Mouse (Mus musculus): ENCODE results near the gene Cdc14b.

DNA sequence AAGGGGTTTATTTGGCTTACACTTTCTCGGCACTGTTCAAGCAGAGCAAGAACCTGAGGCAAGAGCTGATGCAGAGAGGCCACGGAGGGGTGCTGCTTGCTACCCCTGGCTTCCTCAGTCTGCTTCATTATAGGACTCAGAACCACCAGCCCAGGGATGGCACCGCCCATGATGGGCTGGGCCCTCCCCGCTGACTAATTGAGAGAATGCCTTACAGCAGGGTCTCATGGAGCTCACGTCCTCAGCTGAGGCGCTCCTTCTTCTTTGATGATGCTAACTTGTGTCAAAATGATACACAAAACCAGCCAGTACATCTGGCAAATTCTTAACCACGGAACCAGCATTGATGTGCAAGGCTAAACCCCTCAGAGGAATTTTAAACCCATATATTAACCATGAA is 34.5 kb downstream of the Cdc14b start:
- TF ChIP-seq CTCF (IDR thresholded peaks at IDR 0.05) (no peak), EP300 (IDR thresholded peaks at IDR 0.05; ENCODE audit: insufficient read depth, low read depth, low read length) (no peak), POLR2A (IDR thresholded peaks at IDR 0.05; ENCODE audit: insufficient read depth, low read depth, low read length) (no peak)
